Mouse (Mus musculus) gastrocnemius, adult 2 months (tissue): ENCODE measurements around the gene Hsd17b12. TPM values are rescaled to one million over a fixed set of nuclear protein-coding genes. Genes with fewer than 3 reads are reported as not detected.
A peak's percentile ranks its signal among the peaks of the same experiment; 100 is the strongest.

ENCODE experiments used
- DNase-seq: peaks from one replicate; pipeline ENCODE4 v3.0.0; 2022
- H3K27ac ChIP-seq: fragments of 200-600 bp; 2 replicates; pipeline ENCODE4 v1.8.1; 2022; ENCODE audit warnings: mild to moderate bottlenecking
- H3K4me3 ChIP-seq: fragments of 200-600 bp; 2 replicates; pipeline ENCODE4 v1.8.1; 2022; ENCODE audit warnings: mild to moderate bottlenecking, moderate library complexity
- CTCF ChIP-seq: fragments of 200-600 bp; IDR thresholded peaks from 2 replicates; pipeline ENCODE4 v1.8.1; 2022; ENCODE audit warnings: antibody characterized with exemption, mild to moderate bottlenecking, moderate library complexity
- intact Hi-C: fragments of 180-260 bp; cut with DNase I; formaldehyde crosslinking; loops from one replicate; pipeline ENCODE4 v1.15.1; 2025
- long read RNA-seq, 2 experiments: library from polyadenylated mRNA; stranded (forward); transcript quantifications; one replicate each; pipeline ENCODE4 v2.0.0; 2021
- total RNA-seq, 2 experiments: library from RNA; stranded (reverse); gene quantifications; 2 replicates each; pipeline ENCODE4 v1.2.3; 2021

Hsd17b12 gene
- 1 to 10 TPM; 5.1 to 8.2 TPM for total RNA-seq
- long read RNA-seq, experiment 1, partial matches to known transcripts: 2 of 4 reads
- long read RNA-seq, experiment 1, other reads (novel, unspliced or antisense): 0 of 4 reads
- long read RNA-seq, experiment 2, partial matches to known transcripts: 0 of 4 reads
- long read RNA-seq, experiment 2, other reads (novel, unspliced or antisense): 0 of 4 reads

DNA sequence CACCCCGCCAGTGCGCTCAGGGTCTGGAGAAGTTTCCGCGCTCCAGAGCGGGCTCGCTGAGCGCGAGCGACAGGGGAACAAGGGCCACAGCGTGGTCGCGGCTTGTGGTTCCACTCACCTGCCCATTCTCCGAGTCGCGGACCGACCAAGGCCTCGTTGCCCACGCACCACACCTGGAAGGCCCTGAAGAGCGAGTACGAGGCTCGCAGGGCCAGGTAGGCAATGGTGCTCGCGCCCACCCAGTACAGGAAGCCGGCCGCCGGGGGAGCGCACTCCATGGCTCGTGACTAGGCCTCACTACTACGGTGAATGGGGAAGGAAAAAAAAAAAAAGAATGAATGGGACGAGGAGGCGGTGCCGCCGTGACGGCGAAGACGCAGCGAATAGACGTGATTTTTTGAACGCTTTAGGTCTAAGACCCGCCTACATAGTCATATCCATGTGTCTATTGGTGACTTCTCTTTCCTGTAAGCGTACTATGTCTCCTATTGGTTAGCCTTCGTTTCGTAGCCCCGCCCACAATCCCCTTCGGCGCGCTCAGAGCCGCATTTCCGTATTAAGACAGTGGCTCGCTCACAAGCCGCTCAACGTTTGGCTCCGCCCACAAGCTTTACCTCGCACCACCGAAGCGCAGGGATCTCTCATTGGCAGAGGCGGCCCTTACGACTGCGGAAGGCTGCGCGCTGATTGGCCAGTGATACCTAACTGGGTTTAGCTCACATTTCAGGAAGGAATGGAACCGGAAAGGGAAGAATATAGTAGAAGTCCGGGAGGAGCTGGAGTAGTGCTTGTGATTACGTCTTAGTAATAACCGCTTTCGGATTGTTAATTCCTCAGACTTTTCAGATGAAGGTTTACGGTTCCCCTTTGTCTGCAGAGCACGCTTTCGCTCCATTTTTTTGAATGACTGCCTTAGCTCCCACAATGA, at the start of gene Hsd17b12:
TSS of gene Hsd17b12 (minus strand) at position 373 of the 928 bp plus-strand sequence.
- no peak for TF ChIP-seq CTCF
- peak; percentile 100 for DNase-seq
- intact Hi-C loops: loop anchor here (2.0 kb wide), 1 partner anchor 21 kb away; no protein-coding TSS in a partner anchor
- Histone ChIP-seq H3K27ac (peak within 1 kb of the TSS; percentile 90), H3K4me3 (peak within 1 kb of the TSS; percentile 98)

DNA sequence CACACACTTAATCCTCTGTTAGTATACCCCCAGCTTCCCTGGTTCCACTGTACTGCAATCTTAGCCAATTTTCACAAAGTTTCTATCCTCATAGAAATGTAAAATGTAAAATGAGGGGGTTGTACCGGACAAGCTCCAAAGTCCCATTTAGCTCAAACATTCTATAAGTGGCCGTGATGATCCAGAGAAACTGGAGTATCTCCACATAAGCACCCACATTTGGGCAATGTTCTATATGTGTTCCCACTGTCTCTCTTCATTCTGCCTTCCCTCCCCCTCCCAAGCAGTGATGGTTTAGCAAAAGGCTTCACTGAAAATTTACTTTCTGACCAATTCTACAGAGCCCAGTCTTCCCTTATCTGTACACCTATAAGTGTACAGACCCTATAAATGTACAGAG, 27.1 kb upstream of the Hsd17b12 start:
- TF ChIP-seq CTCF: no peak
- intact Hi-C loops: no loop called here
- no peak for DNase-seq
- Histone ChIP-seq H3K4me3 (no peak overlapping the region), H3K27ac (no peak overlapping the region)

DNA sequence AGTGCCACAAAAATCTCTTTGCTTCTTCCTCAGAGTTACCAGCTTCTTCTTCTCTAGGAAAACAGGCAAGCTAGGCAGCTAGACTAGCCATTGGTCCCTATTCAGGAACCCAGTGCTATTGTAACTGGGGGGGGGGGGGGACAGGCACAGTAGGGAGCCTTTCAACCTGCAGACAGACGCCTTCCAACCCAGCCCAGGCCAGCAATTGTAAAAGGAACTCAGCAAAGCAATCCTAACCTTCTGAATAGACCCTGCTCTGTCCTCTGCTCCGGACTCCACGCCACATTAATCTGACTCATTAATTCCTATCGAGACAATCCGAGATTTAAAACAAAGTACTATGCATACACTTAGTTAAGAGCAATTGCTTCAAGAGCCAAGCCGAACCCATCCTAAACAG, 26.4 kb upstream of the Hsd17b12 start:
- Histone ChIP-seq H3K4me3 (no peak overlapping the region), H3K27ac (no peak overlapping the region)
- intact Hi-C loops: no loop called here
- no peak for DNase-seq
- TF ChIP-seq CTCF: no peak

DNA sequence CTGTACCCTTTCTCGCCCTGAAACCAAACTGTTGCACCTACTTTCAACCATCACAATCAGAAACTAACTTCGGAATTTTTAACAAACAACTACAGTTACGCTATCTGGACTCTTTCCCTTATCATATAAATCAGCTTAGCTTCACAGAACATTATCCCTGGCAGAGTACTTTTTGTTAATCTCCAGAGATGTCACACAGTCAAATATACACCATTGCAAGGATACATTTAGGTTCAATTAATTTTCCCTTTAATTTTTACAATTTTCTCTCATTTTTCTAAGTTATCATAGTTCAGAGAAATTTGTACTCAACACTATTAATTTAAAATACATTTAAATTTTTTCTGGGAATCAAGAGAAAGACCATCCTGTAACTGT, 21.3 kb upstream of the Hsd17b12 start:
- Histone ChIP-seq H3K27ac (no peak overlapping the region), H3K4me3 (peak overlapping the region; percentile 84)
- intact Hi-C loops: loop anchor here (2.0 kb wide), 1 partner anchor 20 kb away; no protein-coding TSS in a partner anchor
- no peak for DNase-seq
- no peak for TF ChIP-seq CTCF

- peak overlapping the region; percentile 84 for H3K4me3 ChIP-seq
- DNase-seq: peak; percentile 92
- no peak for TF ChIP-seq CTCF
- H3K27ac ChIP-seq: peak overlapping the region; percentile 89
- intact Hi-C loops: loop anchor here (2.0 kb wide), 1 partner anchor 20 kb away; no protein-coding TSS in a partner anchor
Measured at GRCm38 (mm10) chr2:94178321-94179029, 20.7 kb upstream of the Hsd17b12 start.

- intact Hi-C loops: no loop called here
- H3K4me3 ChIP-seq: peak overlapping the region; percentile 84
Measured at GRCm38 (mm10) chr2:94177294-94177693, 19.5 kb upstream of the Hsd17b12 start.

DNA sequence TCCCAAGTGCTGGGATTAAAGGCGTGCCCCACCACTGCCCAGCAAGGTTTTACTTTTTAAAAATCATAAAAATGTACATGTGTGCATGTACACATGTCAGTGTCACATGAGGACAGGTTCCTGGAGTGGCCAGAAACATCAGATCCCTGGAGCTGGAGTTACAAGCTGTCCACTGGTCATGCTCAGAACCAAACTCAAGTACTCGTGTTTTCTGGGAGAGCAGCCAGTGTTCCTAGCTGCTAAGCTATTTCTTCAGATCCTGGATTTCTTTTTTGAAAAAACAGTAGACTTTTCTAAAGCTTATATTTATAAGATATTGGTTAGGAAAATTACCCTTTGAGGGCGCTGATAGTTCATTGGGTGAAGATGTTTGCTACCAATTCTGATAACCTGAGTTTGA, 18.6 kb upstream of the Hsd17b12 start:
- intact Hi-C loops: no loop called here
- DNase-seq: no peak
- no peak for TF ChIP-seq CTCF
- no peak overlapping the region for H3K27ac ChIP-seq
- H3K4me3 ChIP-seq: no peak overlapping the region

More at GRCm38 (mm10) chr2:94177294-94177693, 19.5 kb upstream of the Hsd17b12 start:
- no peak for DNase-seq
- no peak for TF ChIP-seq CTCF
- no peak overlapping the region for H3K27ac ChIP-seq

GRCm38 (mm10) chr2:94173549-94173948, 15.8 kb upstream of the Hsd17b12 start:
- intact Hi-C loops: no loop called here
- Histone ChIP-seq H3K27ac (no peak overlapping the region), H3K4me3 (no peak overlapping the region)
- DNase-seq: no peak
- no peak for TF ChIP-seq CTCF

DNA sequence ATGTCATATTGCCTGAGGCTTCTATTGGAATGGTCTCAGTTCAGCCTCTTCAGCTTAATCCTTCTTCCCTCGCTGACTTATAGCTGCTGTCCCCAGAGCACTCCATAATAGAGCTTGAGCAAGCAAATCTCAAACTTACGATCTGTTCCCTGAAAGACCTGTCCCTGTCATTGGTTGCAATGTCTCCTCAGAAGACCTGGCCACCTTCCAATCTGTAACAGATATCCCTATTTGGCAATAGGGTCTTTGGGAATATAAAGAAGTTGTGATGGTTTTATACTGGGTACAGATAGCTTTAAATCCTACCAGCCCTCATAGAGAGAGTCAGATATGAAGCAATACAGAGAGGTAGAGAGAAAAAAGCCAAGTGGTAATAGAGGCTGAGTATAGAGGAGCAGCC, 5.4 kb upstream of the Hsd17b12 start:
- H3K27ac ChIP-seq: no peak overlapping the region
- H3K4me3 ChIP-seq: no peak overlapping the region
- no peak for TF ChIP-seq CTCF
- no peak for DNase-seq
- intact Hi-C loops: no loop called here

DNA sequence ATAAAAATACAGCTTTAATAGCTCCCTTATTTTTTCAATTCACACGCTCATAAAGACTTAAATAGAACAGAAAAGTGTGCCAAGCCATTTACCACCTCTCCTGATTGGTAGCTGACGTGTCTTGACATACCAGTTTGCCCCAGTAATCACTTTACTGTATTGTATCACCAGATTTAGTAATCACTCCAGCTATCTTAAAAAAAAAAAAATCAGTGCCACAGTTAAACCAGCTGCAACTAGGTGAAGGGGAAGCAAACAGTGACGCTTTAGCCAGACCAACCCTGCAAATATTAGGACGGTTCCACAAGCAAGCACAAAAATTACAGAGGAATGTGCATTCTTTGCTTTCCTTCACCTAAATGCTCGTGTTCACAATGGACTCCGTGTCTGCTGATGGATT, 4.4 kb upstream of the Hsd17b12 start:
- H3K4me3 ChIP-seq: no peak overlapping the region
- intact Hi-C loops: no loop called here
- TF ChIP-seq CTCF: no peak
- H3K27ac ChIP-seq: no peak overlapping the region
- DNase-seq: no peak

DNA sequence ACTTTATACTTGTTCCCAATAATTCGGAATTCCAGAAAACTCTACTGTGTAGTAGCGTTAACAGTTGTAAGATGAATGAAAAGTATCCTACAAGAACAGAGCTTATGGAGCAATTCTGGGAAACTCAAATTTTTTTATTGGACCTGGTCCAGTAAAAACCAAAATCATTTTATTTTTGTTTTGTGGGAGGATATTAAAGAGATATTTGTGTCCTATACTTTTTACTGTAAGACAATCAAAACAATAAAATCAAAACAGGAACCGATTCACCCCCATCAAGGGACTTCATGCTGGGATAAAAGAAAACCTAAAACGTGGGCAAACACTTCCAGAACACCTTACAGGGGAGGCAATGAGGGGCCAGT, 738 bp upstream of the Hsd17b12 start:
- no peak for TF ChIP-seq CTCF
- intact Hi-C loops: loop anchor here (2.0 kb wide), 1 partner anchor 20 kb away; no protein-coding TSS in a partner anchor
- peak overlapping the region; percentile 88 for H3K27ac ChIP-seq
- H3K4me3 ChIP-seq: peak overlapping the region; percentile 98
- no peak for DNase-seq

GRCm38 (mm10) chr2:94157051-94157450, 713 bp downstream of the Hsd17b12 start:
- intact Hi-C loops: no loop called here
- peak overlapping the region; percentile 90 for H3K27ac ChIP-seq
- no peak for TF ChIP-seq CTCF
- DNase-seq: no peak
- peak overlapping the region; percentile 98 for H3K4me3 ChIP-seq

- intact Hi-C loops: no loop called here
Measured at GRCm38 (mm10) chr2:94145146-94145542, 12.6 kb downstream of the Hsd17b12 start.

More at GRCm38 (mm10) chr2:94145146-94145542, 12.6 kb downstream of the Hsd17b12 start:
- DNase-seq: no peak
- Histone ChIP-seq H3K4me3 (no peak overlapping the region), H3K27ac (no peak overlapping the region)
- TF ChIP-seq CTCF: no peak
